20 mouse cellular contexts compared by ENCODE assay signal in the genomic region with DNA sequence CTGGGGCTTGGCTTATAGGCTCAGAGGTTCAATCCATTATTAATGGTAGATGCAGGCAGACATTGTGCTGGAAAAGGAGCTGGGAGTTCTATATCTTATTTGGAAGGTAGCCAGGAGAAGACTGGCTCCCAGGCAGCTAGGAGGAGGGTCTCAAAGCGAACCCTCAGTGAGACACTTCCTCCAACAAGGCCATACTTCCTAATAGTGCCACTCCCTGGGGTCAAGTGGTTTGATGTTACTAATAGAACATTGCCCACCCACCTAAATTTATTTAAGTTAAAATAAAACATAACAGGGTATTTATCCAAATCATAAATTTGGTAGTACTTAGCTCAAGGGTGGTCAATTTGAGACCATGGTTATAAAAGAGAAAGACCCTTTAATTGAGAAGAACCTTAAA. TPM values are rescaled to one million over a fixed set of nuclear protein-coding genes. Genes with fewer than 3 reads are reported as not detected.
A peak's percentile ranks its signal among the peaks of the same experiment; 100 is the strongest.
DNase-seq lines count a peak whose midpoint lies in the region; ATAC-seq and TF ChIP-seq lines count a peak whose summit lies in the region.
"Had no signal": no experiment of that assay in that cellular context is flagged by ENCODE, and none has a peak within 500 bp of the region (broad histone marks: within the 10 kb centered on the region; RNA-seq: fewer than 3 reads in every experiment).

No protein-coding gene starts in this region.

- no peak for TF ChIP-seq CTCF in liver, postnatal 0 days (IDR thresholded peaks at IDR 0.05; ENCODE audit: low read depth)

- peaks cover 45% of the 10 kb centered on the region for H3K4me1 ChIP-seq in liver, embryonic 12.5 days
- H3K4me1 ChIP-seq in liver, postnatal 0 days (ENCODE audit: insufficient read depth), result peaks cover 6% of the 10 kb centered on the region; the same call in 1 of the 2 replicates
- peaks cover 5% of the 10 kb centered on the region for H3K4me1 ChIP-seq in midbrain, embryonic 11.5 days (ENCODE audit: control insufficient read depth, insufficient read depth, low read length)
- peaks cover 22% of the 10 kb centered on the region for H3K4me1 ChIP-seq in midbrain, embryonic 13.5 days (replicated peaks)
- peaks cover 46% of the 10 kb centered on the region for H3K4me1 ChIP-seq in liver, embryonic 13.5 days (replicated peaks)

- H3K36me3 ChIP-seq in liver, embryonic 12.5 days, result peaks cover 37% of the 10 kb centered on the region
- peaks cover 11% of the 10 kb centered on the region for H3K36me3 ChIP-seq in liver, postnatal 0 days (replicated peaks; ENCODE audit: insufficient read depth, low read length)
- peaks cover 2% of the 10 kb centered on the region; the same call in 1 of the 2 replicates for H3K36me3 ChIP-seq in midbrain, embryonic 11.5 days (ENCODE audit: control insufficient read depth, insufficient read depth, low read length)
- peaks cover 31% of the 10 kb centered on the region for H3K36me3 ChIP-seq in midbrain, embryonic 13.5 days
- H3K36me3 ChIP-seq in liver, embryonic 13.5 days, result peaks cover 36% of the 10 kb centered on the region

- no peak for ATAC-seq in liver, embryonic 12.5 days
- no peak for ATAC-seq in liver, postnatal 0 days
- no peak for ATAC-seq in midbrain, embryonic 11.5 days (ENCODE audit: low FRiP score)
- ATAC-seq in midbrain, embryonic 13.5 days, result no peak
- ATAC-seq in liver, embryonic 13.5 days (ENCODE audit: low read depth), result no peak
- ATAC-seq: activated CD4-positive, CD25-positive, alpha-beta regulatory T cell, adult 4 months; forebrain, embryonic 13.5 days; forebrain, embryonic 15.5 days; Patski had no signal

- intact Hi-C loops in left cerebral cortex, postnatal 4 days (cut with DNase I), result no loop called here

- H3K4me3 ChIP-seq in liver, embryonic 12.5 days, result no peak overlapping the region
- no peak overlapping the region for H3K4me3 ChIP-seq in liver, postnatal 0 days (ENCODE audit: low read depth, low read length)
- H3K4me3 ChIP-seq in midbrain, embryonic 11.5 days (ENCODE audit: low read depth, low read length), result no peak overlapping the region
- H3K4me3 ChIP-seq in midbrain, embryonic 13.5 days (replicated peaks), result no peak overlapping the region
- H3K4me3 ChIP-seq in liver, embryonic 13.5 days (replicated peaks), result no peak overlapping the region
- H3K4me3 ChIP-seq: embryonic facial prominence, embryonic 10.5 days; embryonic facial prominence, embryonic 12.5 days; forebrain, embryonic 13.5 days; forebrain, embryonic 15.5 days had no signal

- H3K9me3 ChIP-seq in liver, embryonic 12.5 days (replicated peaks), result no peaks in the 10 kb centered on the region
- no peaks in the 10 kb centered on the region for H3K9me3 ChIP-seq in liver, postnatal 0 days (ENCODE audit: low read length)
- H3K9me3 ChIP-seq in midbrain, embryonic 11.5 days (ENCODE audit: control insufficient read depth, low read length), result no peaks in the 10 kb centered on the region
- no peaks in the 10 kb centered on the region for H3K9me3 ChIP-seq in midbrain, embryonic 13.5 days
- H3K9me3 ChIP-seq in liver, embryonic 13.5 days (replicated peaks), result no peaks in the 10 kb centered on the region
- H3K9me3 ChIP-seq: embryonic facial prominence, embryonic 10.5 days; embryonic facial prominence, embryonic 12.5 days; forebrain, embryonic 13.5 days; forebrain, embryonic 15.5 days had no signal

- no peaks in the 10 kb centered on the region for H3K27me3 ChIP-seq in liver, embryonic 12.5 days (replicated peaks)
- H3K27me3 ChIP-seq in liver, postnatal 0 days (ENCODE audit: insufficient read depth, low read length), result no peaks in the 10 kb centered on the region
- H3K27me3 ChIP-seq in midbrain, embryonic 11.5 days (ENCODE audit: control insufficient read depth, insufficient read depth, low read length), result no peaks in the 10 kb centered on the region
- no peaks in the 10 kb centered on the region for H3K27me3 ChIP-seq in midbrain, embryonic 13.5 days
- H3K27me3 ChIP-seq in liver, embryonic 13.5 days, result no peaks in the 10 kb centered on the region
- H3K27me3 ChIP-seq: embryonic facial prominence, embryonic 12.5 days; forebrain, embryonic 13.5 days; forebrain, embryonic 15.5 days; Patski had no signal

- no peak for DNase-seq in liver, postnatal 0 days
- DNase-seq in midbrain, embryonic 11.5 days (ENCODE audit: low spot score, missing footprints), result peak; percentile 66
- DNase-seq in liver, embryonic 13.5 days, result no peak
- no peak for DNase-seq in left cerebral cortex, postnatal 4 days
- DNase-seq: adrenal gland, adult 8-10 months; adrenal gland, postnatal 14 days; adrenal gland, postnatal 36 days; cerebellum, adult 11-12 months; cerebellum, adult 2 months; cerebellum, adult 9-10 months; cerebellum, postnatal 10 days; cerebellum, postnatal 25 days had no signal

- H3K27ac ChIP-seq in liver, embryonic 12.5 days, result peak overlapping the region; percentile 54; the same call in 1 of the 2 replicates
- no peak overlapping the region for H3K27ac ChIP-seq in liver, postnatal 0 days (ENCODE audit: low read depth)
- no peak overlapping the region for H3K27ac ChIP-seq in midbrain, embryonic 11.5 days (ENCODE audit: low read depth, low read length)
- no peak overlapping the region for H3K27ac ChIP-seq in midbrain, embryonic 13.5 days
- H3K27ac ChIP-seq in liver, embryonic 13.5 days, result no peak overlapping the region; the same call in 1 of the 2 replicates
- H3K27ac ChIP-seq: embryonic facial prominence, embryonic 10.5 days; embryonic facial prominence, embryonic 12.5 days; forebrain, embryonic 13.5 days; forebrain, embryonic 15.5 days had no signal

- peak overlapping the region; percentile 27 for H3K4me2 ChIP-seq in liver, embryonic 12.5 days
- no peak overlapping the region for H3K4me2 ChIP-seq in liver, postnatal 0 days (ENCODE audit: low read depth, low read length)
- H3K4me2 ChIP-seq in midbrain, embryonic 11.5 days, result no peak overlapping the region
- H3K4me2 ChIP-seq in midbrain, embryonic 13.5 days (replicated peaks), result no peak overlapping the region
- no peak overlapping the region for H3K4me2 ChIP-seq in liver, embryonic 13.5 days
- H3K4me2 ChIP-seq: embryonic facial prominence, embryonic 12.5 days; forebrain, embryonic 13.5 days; forebrain, embryonic 15.5 days had no signal

- 0 out of 2 replicates have a peak overlapping the region, but pooled peaks have one; percentile 14 for H3K9ac ChIP-seq in liver, embryonic 12.5 days
- no peak overlapping the region for H3K9ac ChIP-seq in liver, postnatal 0 days (replicated peaks)
- no peak overlapping the region for H3K9ac ChIP-seq in midbrain, embryonic 11.5 days (ENCODE audit: low read length)
- no peak overlapping the region for H3K9ac ChIP-seq in midbrain, embryonic 13.5 days (replicated peaks)
- H3K9ac ChIP-seq in liver, embryonic 13.5 days, result 0 out of 2 replicates have a peak overlapping the region, but pooled peaks have one; percentile 19
- H3K9ac ChIP-seq: embryonic facial prominence, embryonic 12.5 days; forebrain, embryonic 13.5 days; forebrain, embryonic 15.5 days had no signal

- 23% methylated on average over 1 of the region's 1 CpGs for WGBS in liver, embryonic 12.5 days (ENCODE audit: insufficient replicate concordance)
- WGBS in liver, postnatal 0 days (ENCODE audit: insufficient replicate concordance), result 46% methylated on average over 1 of the region's 1 CpGs
- WGBS in midbrain, embryonic 11.5 days, result 81% methylated on average over 1 of the region's 1 CpGs
- 96% methylated on average over 1 of the region's 1 CpGs for WGBS in midbrain, embryonic 13.5 days
- WGBS in liver, embryonic 13.5 days (ENCODE audit: insufficient replicate concordance), result 33% methylated on average over 1 of the region's 1 CpGs

- no peak for TF ChIP-seq EP300 in liver, postnatal 0 days (IDR thresholded peaks at IDR 0.05; ENCODE audit: low read depth)

RNA-seq across cellular contexts. Expression of a gene that starts 6.7 kb away (rescaled TPM):
- 3.6 and 4.8 TPM in 2 replicates for polyA plus RNA-seq in liver, embryonic 12.5 days (2016; fragmentation: Nextera tagmentation; extraction: Ambion mirVana)
- 0.88 and 1.3 TPM in 2 replicates for polyA plus RNA-seq in liver, postnatal 0 days (2015; fragmentation: Nextera tagmentation; extraction: Ambion mirVana)
- polyA plus RNA-seq in midbrain, embryonic 11.5 days (2014; fragmentation: Nextera tagmentation; extraction: Ambion mirVana), result 13.8 and 14.0 TPM in 2 replicates
- 12.9 and 13.1 TPM in 2 replicates for polyA plus RNA-seq in midbrain, embryonic 13.5 days (2015; fragmentation: Nextera tagmentation; extraction: Ambion mirVana)
- polyA plus RNA-seq in liver, embryonic 13.5 days (2015; fragmentation: Nextera tagmentation; extraction: Ambion mirVana), result 2.4 and 2.6 TPM in 2 replicates
- 10 to 100 TPM; 50.7 to 54.1 TPM for total RNA-seq in left cerebral cortex, postnatal 4 days (2021)

RNA-seq across cellular contexts. Expression of a gene that starts 24.1 kb away (rescaled TPM):
- polyA plus RNA-seq in liver, embryonic 12.5 days (2016; fragmentation: Nextera tagmentation; extraction: Ambion mirVana), result 0.12 and 0.32 TPM in 2 replicates
- 0.07 TPM in 2 replicates for polyA plus RNA-seq in liver, postnatal 0 days (2015; fragmentation: Nextera tagmentation; extraction: Ambion mirVana)
- polyA plus RNA-seq in midbrain, embryonic 11.5 days (2014; fragmentation: Nextera tagmentation; extraction: Ambion mirVana), result 0.44 and 0.61 TPM in 2 replicates
- polyA plus RNA-seq in midbrain, embryonic 13.5 days (2015; fragmentation: Nextera tagmentation; extraction: Ambion mirVana), result 0.85 and 1.2 TPM in 2 replicates
- polyA plus RNA-seq in liver, embryonic 13.5 days (2015; fragmentation: Nextera tagmentation; extraction: Ambion mirVana), result 0.08 and 0.24 TPM in 2 replicates
- total RNA-seq in left cerebral cortex, postnatal 4 days (2021), result 1 to 10 TPM; 1.9 to 3.1 TPM
- polyA plus RNA-seq: activated CD4-positive, CD25-positive, alpha-beta regulatory T cell, adult 4 months had no signal

RNA-seq across cellular contexts. Expression of a gene that starts 24.2 kb away (rescaled TPM):
- 38.3 and 38.6 TPM in 2 replicates for polyA plus RNA-seq in liver, embryonic 12.5 days (2016; fragmentation: Nextera tagmentation; extraction: Ambion mirVana)
- polyA plus RNA-seq in liver, postnatal 0 days (2015; fragmentation: Nextera tagmentation; extraction: Ambion mirVana), result 11.1 and 11.9 TPM in 2 replicates
- 88.9 and 91.6 TPM in 2 replicates for polyA plus RNA-seq in midbrain, embryonic 11.5 days (2014; fragmentation: Nextera tagmentation; extraction: Ambion mirVana)
- 99.3 and 101 TPM in 2 replicates for polyA plus RNA-seq in midbrain, embryonic 13.5 days (2015; fragmentation: Nextera tagmentation; extraction: Ambion mirVana)
- 25.1 and 27.6 TPM in 2 replicates for polyA plus RNA-seq in liver, embryonic 13.5 days (2015; fragmentation: Nextera tagmentation; extraction: Ambion mirVana)
- 10 to 100 TPM; 85.5 to 91.9 TPM for total RNA-seq in left cerebral cortex, postnatal 4 days (2021)

RNA-seq across cellular contexts. Expression of a gene that starts 50.3 kb away (rescaled TPM):
- 20.1 and 23.8 TPM in 2 replicates for polyA plus RNA-seq in liver, embryonic 12.5 days (2016; fragmentation: Nextera tagmentation; extraction: Ambion mirVana)
- polyA plus RNA-seq in liver, postnatal 0 days (2015; fragmentation: Nextera tagmentation; extraction: Ambion mirVana), result 7.4 and 9.0 TPM in 2 replicates
- 33.0 and 36.2 TPM in 2 replicates for polyA plus RNA-seq in midbrain, embryonic 11.5 days (2014; fragmentation: Nextera tagmentation; extraction: Ambion mirVana)
- 16.4 and 19.9 TPM in 2 replicates for polyA plus RNA-seq in midbrain, embryonic 13.5 days (2015; fragmentation: Nextera tagmentation; extraction: Ambion mirVana)
- polyA plus RNA-seq in liver, embryonic 13.5 days (2015; fragmentation: Nextera tagmentation; extraction: Ambion mirVana), result 11.8 and 13.1 TPM in 2 replicates
- 10 to 100 TPM; 13.7 to 15.0 TPM for total RNA-seq in left cerebral cortex, postnatal 4 days (2021)
- polyA plus RNA-seq: activated CD4-positive, CD25-positive, alpha-beta regulatory T cell, adult 4 months had no signal

RNA-seq across cellular contexts. Expression of a gene that starts 51.2 kb away (rescaled TPM):
- 11.0 and 11.2 TPM in 2 replicates for polyA plus RNA-seq in liver, embryonic 12.5 days (2016; fragmentation: Nextera tagmentation; extraction: Ambion mirVana)
- 3.4 and 4.6 TPM in 2 replicates for polyA plus RNA-seq in liver, postnatal 0 days (2015; fragmentation: Nextera tagmentation; extraction: Ambion mirVana)
- polyA plus RNA-seq in midbrain, embryonic 11.5 days (2014; fragmentation: Nextera tagmentation; extraction: Ambion mirVana), result 19.3 and 19.7 TPM in 2 replicates
- 13.7 and 16.8 TPM in 2 replicates for polyA plus RNA-seq in midbrain, embryonic 13.5 days (2015; fragmentation: Nextera tagmentation; extraction: Ambion mirVana)
- polyA plus RNA-seq in liver, embryonic 13.5 days (2015; fragmentation: Nextera tagmentation; extraction: Ambion mirVana), result 5.8 and 6.0 TPM in 2 replicates
- total RNA-seq in left cerebral cortex, postnatal 4 days (2021), result 1 to 10 TPM; 8.1 to 9.9 TPM
- polyA plus RNA-seq: activated CD4-positive, CD25-positive, alpha-beta regulatory T cell, adult 4 months had no signal

Comparison
In these comparisons a context has a peak if more than half of its experiments do, and no peak if none do; other contexts are left out.
1. H3K9ac ChIP-seq: peak in liver, embryonic 12.5 days (single experiment) and liver, embryonic 13.5 days (single experiment); none in liver, postnatal 0 days (single experiment), midbrain, embryonic 11.5 days (single experiment) and midbrain, embryonic 13.5 days (single experiment).